Mouse (Mus musculus) heart, embryonic 16.5 days (tissue): ENCODE results near the gene Cblc. TPM values are rescaled to one million over a fixed set of nuclear protein-coding genes. Genes with fewer than 3 reads are reported as not detected.

ENCODE experiments used
- ATAC-seq: fragments of 200-750 bp; cut with Nextera tagmentation; replicated peaks from 2 replicates; pipeline ENCODE4 v1.8.0; 2017; ENCODE audit warnings: moderate number of reproducible peaks; ENCODE audit not compliant: insufficient read depth, low FRiP score; ENCODE audit errors: extremely low read depth
- H3K27ac ChIP-seq: fragments of 300-500 bp; sonication (generic); 2 replicates; pipeline ENCODE4 v1.5.1; 2014; ENCODE audit warnings: mild to moderate bottlenecking, low read length, control low read depth, moderate library complexity
- H3K27me3 ChIP-seq: fragments of 300-500 bp; sonication (generic); 2 replicates; pipeline ENCODE4 v1.6.1; 2014; ENCODE audit warnings: low read length, mixed read lengths; ENCODE audit not compliant: control insufficient read depth, insufficient read depth
- H3K36me3 ChIP-seq: fragments of 300-500 bp; sonication (generic); 2 replicates; pipeline ENCODE4 v1.6.1; 2014; ENCODE audit not compliant: control insufficient read depth, insufficient read depth
- H3K4me1 ChIP-seq: fragments of 300-500 bp; sonication (generic); 2 replicates; pipeline ENCODE4 v1.6.1; 2014; ENCODE audit warnings: low read length, mixed read lengths; ENCODE audit not compliant: control insufficient read depth, insufficient read depth
- H3K4me2 ChIP-seq: fragments of 300-500 bp; sonication (generic); 2 replicates; pipeline ENCODE4 v1.6.1; 2014; ENCODE audit warnings: low read depth, mild to moderate bottlenecking, control low read depth, low read length
- H3K4me3 ChIP-seq: fragments of 300-500 bp; sonication (generic); 2 replicates; pipeline ENCODE4 v1.5.1; 2014; ENCODE audit warnings: mild to moderate bottlenecking, control low read depth, low read length
- H3K9ac ChIP-seq: fragments of 300-500 bp; sonication (generic); 2 replicates; pipeline ENCODE4 v1.6.1; 2014; ENCODE audit warnings: low read length, control low read depth
- H3K9me3 ChIP-seq: fragments of 300-500 bp; sonication (generic); replicated peaks from 2 replicates; pipeline ENCODE4 v1.6.1; 2016; ENCODE audit warnings: low read length; ENCODE audit not compliant: control insufficient read depth
- WGBS: fragments of 180-500 bp; shearing (Covaris S2); extraction: QIAGEN DNeasy Blood & Tissue Kit; methylation state at CpG from one replicate; pipeline ENCODE4 v1.1.7; 2014; 5-methylcytosine and 5-hydroxymethylcytosine counted together
- polyA plus RNA-seq: library from polyadenylated mRNA; unstranded; fragments of >200 nt; fragmentation: Nextera tagmentation; extraction: Ambion mirVana; gene quantifications from 2 replicates; pipeline ENCODE4 v1.2.1, GENCODE M21; 2015

Cblc gene
- polyA plus RNA-seq, 1 experiment from 2014 or later: 1.2 TPM

DNA sequence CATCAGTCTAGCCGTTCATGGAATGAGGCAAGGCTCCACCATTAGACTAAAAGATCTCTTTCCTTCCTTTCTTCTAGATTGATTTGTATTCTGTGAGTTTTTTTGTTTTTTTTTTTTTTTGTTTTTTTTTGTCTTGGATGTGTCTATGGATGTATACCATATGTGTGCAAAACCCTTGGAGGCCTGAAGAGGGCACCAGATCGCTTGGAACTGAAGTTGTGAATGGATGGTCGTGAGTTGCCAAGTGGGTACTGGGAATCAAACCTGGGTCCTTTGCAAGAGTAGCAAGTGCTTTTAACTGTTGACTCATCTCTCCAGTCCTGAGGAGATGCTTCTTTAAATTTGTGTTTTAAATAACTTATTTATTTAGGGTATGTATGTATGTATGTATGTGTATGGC, 37.4 kb upstream of the Cblc start:
- H3K27me3 ChIP-seq: no peaks in the 10 kb centered on the region
- no peak overlapping the region for H3K27ac ChIP-seq
- H3K4me1 ChIP-seq: peaks cover 15% of the 10 kb centered on the region
- H3K9me3 ChIP-seq: no peaks in the 10 kb centered on the region
- 66% methylated on average over 3 of the region's 3 CpGs for WGBS
- no peaks in the 10 kb centered on the region for H3K36me3 ChIP-seq
- H3K4me2 ChIP-seq: no peak overlapping the region
- ATAC-seq: no peak
- H3K4me3 ChIP-seq: no peak overlapping the region
- no peak overlapping the region for H3K9ac ChIP-seq

DNA sequence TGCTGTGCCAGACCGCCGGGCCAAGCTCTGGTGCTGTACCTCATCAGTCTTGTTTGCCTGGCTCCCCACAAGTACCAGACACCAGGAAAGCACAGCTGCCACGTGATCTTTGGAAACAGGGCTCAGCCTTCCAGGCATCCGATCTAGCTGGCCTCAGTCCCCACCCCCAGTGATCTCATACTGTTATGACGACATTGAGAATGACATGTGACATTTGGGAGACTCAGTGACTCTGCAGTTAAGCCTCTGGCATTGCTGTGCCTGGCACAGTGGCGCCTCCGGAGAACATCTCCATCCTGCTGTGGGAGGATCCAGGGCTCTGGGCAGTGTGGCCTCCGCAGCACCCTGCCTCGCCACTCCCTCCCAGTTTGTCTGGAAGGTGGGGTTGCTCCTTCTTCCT, 35.2 kb upstream of the Cblc start:
- Histone ChIP-seq H3K27ac (no peak overlapping the region), H3K9me3 (no peaks in the 10 kb centered on the region), H3K27me3 (no peaks in the 10 kb centered on the region), H3K4me2 (no peak overlapping the region), H3K9ac (no peak overlapping the region), H3K4me1 (peaks cover 15% of the 10 kb centered on the region), H3K36me3 (no peaks in the 10 kb centered on the region), H3K4me3 (no peak overlapping the region)
- ATAC-seq: no peak
- 45% methylated on average over 9 of the region's 9 CpGs for WGBS

DNA sequence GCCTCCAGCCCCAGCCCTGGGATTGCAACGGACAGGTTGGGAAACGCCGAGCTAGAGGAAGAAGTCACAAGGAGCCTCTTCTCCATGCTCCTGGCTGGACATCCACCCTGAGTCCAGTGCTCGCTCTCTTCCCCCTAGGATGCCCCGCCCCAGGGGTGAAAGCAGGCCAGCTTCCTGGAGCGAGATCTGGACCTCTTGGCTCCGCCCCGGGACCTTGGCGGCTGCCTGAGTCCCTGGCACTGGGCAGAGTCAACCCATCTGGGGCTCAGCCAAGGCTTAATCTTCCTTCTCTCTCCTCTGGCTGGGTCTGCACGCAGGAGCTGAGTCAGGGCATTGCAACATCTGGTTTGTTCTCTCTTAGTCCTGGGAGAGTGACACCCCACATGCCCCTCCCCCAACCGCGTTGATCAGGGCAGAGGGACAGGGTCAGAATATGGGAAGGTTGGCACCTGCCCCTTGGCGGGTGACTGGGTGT, 34.1 kb upstream of the Cblc start:
- 21% methylated on average over 13 of the region's 13 CpGs for WGBS
- Histone ChIP-seq H3K27ac (no peak overlapping the region), H3K36me3 (no peaks in the 10 kb centered on the region), H3K4me1 (peaks cover 15% of the 10 kb centered on the region), H3K27me3 (no peaks in the 10 kb centered on the region), H3K9me3 (no peaks in the 10 kb centered on the region), H3K4me2 (peak overlapping the region; percentile 41), H3K4me3 (no peak overlapping the region), H3K9ac (peak overlapping the region; percentile 42; the same call in 1 of the 2 replicates)
- ATAC-seq: peak; percentile 84

DNA sequence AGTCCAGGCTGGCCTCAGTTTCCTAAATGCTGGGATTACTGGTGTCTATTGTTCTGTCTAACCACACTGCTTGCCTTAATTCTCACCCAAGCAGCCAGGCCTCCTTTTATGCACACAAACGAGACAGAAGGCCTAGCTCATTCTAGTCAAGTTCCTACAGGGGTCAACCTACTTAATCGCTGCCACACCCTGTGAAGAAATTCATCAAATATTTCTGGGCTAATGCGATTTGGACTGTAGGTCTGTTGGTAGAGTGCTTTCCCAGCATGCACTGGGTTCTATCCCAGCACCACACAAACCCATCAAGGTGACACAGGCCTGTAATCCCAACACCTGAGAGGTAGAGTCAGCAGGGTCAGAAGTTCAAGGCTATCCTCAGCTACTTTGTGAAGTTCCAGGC, 33.1 kb upstream of the Cblc start:
- peaks cover 15% of the 10 kb centered on the region for H3K4me1 ChIP-seq
- H3K27ac ChIP-seq: no peak overlapping the region
- no peak overlapping the region for H3K4me3 ChIP-seq
- no peak overlapping the region for H3K4me2 ChIP-seq
- H3K9me3 ChIP-seq: no peaks in the 10 kb centered on the region
- WGBS: 85% methylated on average over 3 of the region's 3 CpGs
- ATAC-seq: no peak
- no peak overlapping the region for H3K9ac ChIP-seq
- H3K36me3 ChIP-seq: no peaks in the 10 kb centered on the region
- H3K27me3 ChIP-seq: no peaks in the 10 kb centered on the region

DNA sequence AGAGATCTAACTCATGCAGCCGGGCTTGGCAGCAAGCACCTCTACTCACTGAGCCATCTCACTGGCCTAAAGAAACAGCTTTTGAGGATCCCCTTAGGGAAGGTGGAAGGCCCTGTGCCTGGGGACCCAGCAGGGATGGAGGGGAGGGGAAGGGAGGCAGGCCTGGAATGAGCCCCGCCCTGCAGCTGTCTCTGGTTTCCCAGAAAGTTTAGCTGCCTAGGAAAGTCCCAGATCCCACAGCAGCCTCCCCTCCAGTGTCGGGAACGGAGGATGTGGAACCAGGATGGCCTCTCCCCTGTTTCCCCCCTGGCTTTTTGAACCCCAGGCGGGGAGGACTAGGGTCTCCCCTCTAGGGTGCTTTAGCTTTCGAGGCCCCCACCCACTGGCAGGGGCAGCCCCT, 30.1 kb upstream of the Cblc start:
- H3K4me1 ChIP-seq: peaks cover 35% of the 10 kb centered on the region
- no peak for ATAC-seq
- WGBS: 46% methylated on average over 6 of the region's 6 CpGs

DNA sequence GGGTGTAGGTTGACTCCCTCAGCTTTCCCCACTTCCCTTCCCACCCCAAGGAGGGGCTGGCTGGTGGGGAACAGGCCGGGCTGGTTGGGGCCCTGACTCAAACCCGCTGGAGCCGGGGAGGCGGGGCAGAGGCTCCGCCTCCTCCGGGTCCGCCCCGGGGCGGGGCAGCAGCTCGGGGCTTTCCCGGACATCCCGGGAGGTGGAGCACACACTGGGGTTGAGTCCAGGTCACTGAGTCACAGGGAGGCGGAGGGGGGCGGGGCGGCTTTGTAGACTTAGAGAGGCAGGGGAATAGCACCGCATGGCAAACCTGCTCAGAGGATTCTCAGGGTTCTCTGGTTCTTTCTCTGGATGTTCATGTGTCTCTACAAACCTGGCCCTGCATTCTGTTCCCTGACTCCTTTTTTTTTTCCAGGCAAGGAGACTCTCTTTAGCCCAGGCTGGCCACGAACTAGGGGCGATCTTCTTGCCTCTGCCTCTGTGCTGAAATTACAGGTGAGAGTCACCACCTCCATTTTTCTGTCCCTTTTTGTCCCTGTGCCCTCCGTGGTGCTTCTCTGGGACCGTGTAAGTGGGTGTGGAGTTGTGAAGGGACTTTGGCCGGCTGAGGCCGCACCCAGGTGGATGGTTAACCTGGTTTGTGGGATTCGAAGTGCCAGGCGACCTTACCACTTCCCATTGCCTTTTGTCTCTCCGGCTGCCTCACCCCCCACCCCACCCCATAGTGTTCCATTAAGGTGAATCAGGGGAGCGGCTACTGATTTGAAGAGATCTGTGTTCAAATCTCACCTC, 27.8 kb upstream of the Cblc start:
- H3K4me3 ChIP-seq: 0 out of 2 replicates have a peak overlapping the region, but pooled peaks have one; percentile 8
- ATAC-seq: peak; percentile 74
- no peaks in the 10 kb centered on the region for H3K36me3 ChIP-seq
- H3K27ac ChIP-seq: peak overlapping the region; percentile 82
- H3K4me2 ChIP-seq: peak overlapping the region; percentile 45; the same call in 1 of the 2 replicates
- H3K27me3 ChIP-seq: peaks cover 12% of the 10 kb centered on the region
- 23% methylated on average over 26 of the region's 26 CpGs for WGBS
- peaks cover 20% of the 10 kb centered on the region for H3K4me1 ChIP-seq
- H3K9me3 ChIP-seq: peaks cover 4% of the 10 kb centered on the region
- H3K9ac ChIP-seq: no peak overlapping the region

More for the DNA sequence above, 30.1 kb upstream of the Cblc start:
- no peak overlapping the region for H3K4me3 ChIP-seq
- H3K27ac ChIP-seq: no peak overlapping the region
- no peaks in the 10 kb centered on the region for H3K9me3 ChIP-seq
- H3K27me3 ChIP-seq: peaks cover 7% of the 10 kb centered on the region
- H3K36me3 ChIP-seq: no peaks in the 10 kb centered on the region
- no peak overlapping the region for H3K4me2 ChIP-seq
- no peak overlapping the region for H3K9ac ChIP-seq

DNA sequence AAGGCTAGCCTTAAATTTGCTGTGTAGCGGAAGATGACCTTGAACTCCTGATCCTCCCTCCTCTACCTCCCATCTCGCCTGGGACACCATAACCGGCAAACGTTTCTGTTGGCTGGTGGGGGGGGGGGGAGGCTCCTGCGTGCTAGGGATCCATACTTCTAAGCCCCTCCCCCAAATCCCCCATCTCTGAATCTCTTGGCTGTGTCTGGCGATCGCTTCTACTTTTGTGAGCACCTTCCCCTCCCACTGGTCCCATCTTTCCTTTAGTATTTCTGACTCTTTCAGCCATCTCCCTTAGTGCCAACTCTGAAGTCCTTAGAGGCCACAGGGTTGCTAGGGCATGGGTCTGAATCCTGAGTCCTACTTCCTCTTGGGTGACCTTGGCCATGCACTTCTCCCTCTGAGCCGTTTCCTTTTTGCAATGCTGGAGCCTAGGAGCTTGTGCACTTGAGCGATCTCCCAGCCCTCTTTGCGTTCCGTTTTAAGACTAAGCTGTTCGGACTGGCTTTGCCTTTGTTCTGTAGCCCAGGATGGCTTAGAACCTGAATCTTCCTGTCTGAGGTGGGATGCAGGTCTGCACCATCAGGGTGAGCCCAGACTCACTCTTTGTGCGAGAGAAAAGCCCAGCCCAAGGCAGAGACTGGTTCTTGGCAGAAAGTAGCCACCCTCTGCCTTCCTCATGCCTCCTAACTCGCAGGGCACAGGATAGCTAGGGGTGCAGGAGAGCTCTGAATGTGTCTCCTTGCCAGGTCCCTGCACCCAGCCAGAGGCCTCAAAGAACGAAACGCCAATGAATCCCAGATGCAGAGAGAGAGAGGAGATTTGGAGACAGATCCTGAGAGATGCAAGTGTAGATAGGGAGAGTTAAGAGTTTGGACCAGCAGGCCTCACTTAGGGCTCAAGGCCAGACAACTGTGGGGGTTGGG, 26.9 kb upstream of the Cblc start:
- Histone ChIP-seq H3K36me3 (no peaks in the 10 kb centered on the region), H3K9ac (no peak overlapping the region), H3K9me3 (peaks cover 4% of the 10 kb centered on the region), H3K27ac (peak overlapping the region; percentile 82), H3K4me1 (peaks cover 20% of the 10 kb centered on the region), H3K4me2 (peak overlapping the region; percentile 45; the same call in 1 of the 2 replicates), H3K4me3 (0 out of 2 replicates have a peak overlapping the region, but pooled peaks have one; percentile 8), H3K27me3 (peaks cover 12% of the 10 kb centered on the region)
- ATAC-seq: 0 out of 2 replicates have a peak, but pooled peaks have one; percentile 4
- WGBS: 24% methylated on average over 16 of the region's 16 CpGs

DNA sequence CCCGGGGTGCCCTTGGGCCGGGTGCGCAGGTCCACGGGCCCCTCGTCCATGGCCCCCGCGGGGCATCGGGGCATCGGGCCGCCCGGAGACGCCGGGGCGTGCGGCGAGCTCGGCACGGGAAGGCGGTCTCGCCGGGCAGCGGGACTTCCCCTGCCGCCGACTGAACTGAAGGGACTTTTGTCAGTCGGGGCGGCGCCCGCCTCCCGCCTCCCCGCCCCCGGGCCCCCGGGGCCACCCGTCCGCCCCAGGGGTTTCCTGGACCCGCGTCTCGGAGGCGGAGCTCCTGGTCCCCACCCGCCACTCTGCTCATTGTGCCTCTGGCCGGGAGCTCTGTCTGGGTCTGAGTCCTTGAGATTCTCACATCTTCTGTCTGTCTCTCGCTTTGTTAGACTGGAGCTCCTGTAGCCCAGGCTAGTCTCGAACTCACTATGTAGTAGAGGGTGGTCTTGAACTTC, 26.0 kb upstream of the Cblc start, which contains the start of gene Bcl3:
TSS of gene Bcl3 (minus strand) at position 167 of the 455 bp plus-strand sequence.
- H3K4me3 ChIP-seq: peak within 1 kb of the TSS; percentile 60
- H3K27me3 ChIP-seq: peaks cover 12% of the 10 kb centered on the region
- 2% methylated on average over 28 of the region's 42 CpGs for WGBS
- peak; percentile 57 for ATAC-seq
- H3K9me3 ChIP-seq: peaks cover 4% of the 10 kb centered on the region
- peaks cover 23% of the 10 kb centered on the region for H3K4me1 ChIP-seq
- no peaks in the 10 kb centered on the region for H3K36me3 ChIP-seq
- H3K4me2 ChIP-seq: peak within 1 kb of the TSS; percentile 81
- H3K27ac ChIP-seq: peak within 1 kb of the TSS; percentile 82
- H3K9ac ChIP-seq: peak within 1 kb of the TSS; percentile 75
